Mouse (Mus musculus): Measurements from ENCODE around the gene Anapc11. TPM values are rescaled to one million over a fixed set of nuclear protein-coding genes. Genes with fewer than 3 reads are reported as not detected.
"Not testable (repeated sequence)": the region's sequence is repeated elsewhere in the genome, so short reads cannot be mapped to it uniquely, and the experiment has no call there.

Gene Anapc11
- total and polyA plus RNA-seq, 3 experiments, result 57.0 to 145 (median 108) TPM

GRCm38 (mm10) chr11:120582268-120582981, 15.8 kb upstream of the Anapc11 start:
- Histone ChIP-seq H3K4me3 (replicated peaks in 1 of 3; ENCODE audit: low read depth in 2 of 3, low read length in 2 of 3, poor library complexity in 1 of 3) (peak overlapping the region; percentile 61 to 85 (median 77)), H3K27me3 (replicated peaks) (no peaks in the 10 kb centered on the region), H3K4me1 (ENCODE audit: control insufficient read depth in 1 of 2, insufficient read depth in 2 of 2) (peaks cover 11 to 40% of the 10 kb centered on the region in 2 experiments), H3K4me2 (ENCODE audit: insufficient read depth, low read depth, poor library complexity, severe bottlenecking) (peak overlapping the region; percentile 74), H3K27ac (ENCODE audit: insufficient read depth, low read depth) (peak overlapping the region; percentile 89), H3K36me3 (replicated peaks in 1 of 2; ENCODE audit: control insufficient read depth in 1 of 2, insufficient read depth in 1 of 2, low read length in 1 of 2) (peaks cover 50 to 64% of the 10 kb centered on the region in 2 experiments), H3K9me3 (replicated peaks; ENCODE audit: low read length) (peaks cover 4% of the 10 kb centered on the region), H3K9ac (ENCODE audit: insufficient read depth, low read depth) (peak overlapping the region; percentile 93), H3K79me2 (replicated peaks; ENCODE audit: control insufficient read depth, extremely low read depth, insufficient read depth, poor library complexity, severe bottlenecking) (peaks cover 27% of the 10 kb centered on the region)
- TF ChIP-seq GABPA (IDR thresholded peaks at IDR 0.05; ENCODE audit: insufficient replicate concordance, low read depth, low read length) (no peak), CTCF (conservative IDR thresholded peaks at IDR 0.05 in 1 of 2, IDR thresholded peaks at IDR 0.05 in 1 of 2; ENCODE audit: low read depth in 2 of 2, low read length in 2 of 2) (peak; percentile 65 to 81), POLR2AphosphoS2 (IDR thresholded peaks at IDR 0.05; ENCODE audit: low read depth, low read length) (0 out of 2 replicates have a peak, but pooled peaks have one; percentile 27), BHLHE40 (IDR thresholded peaks at IDR 0.05; ENCODE audit: low read depth, low read length) (peak; percentile 67), EP300 (IDR thresholded peaks at IDR 0.05; ENCODE audit: low read length) (0 out of 2 replicates have a peak, but pooled peaks have one; percentile 2), JUND (conservative IDR thresholded peaks at IDR 0.05; ENCODE audit: low read depth, low read length) (no peak), USF2 (conservative IDR thresholded peaks at IDR 0.05; ENCODE audit: low read depth, low read length) (peak; percentile 82), KAT2A (IDR thresholded peaks at IDR 0.05; ENCODE audit: insufficient replicate concordance, low read length) (no peak), USF1 (IDR thresholded peaks at IDR 0.05; ENCODE audit: low read depth, low read length) (peak; percentile 69), POLR2A (IDR thresholded peaks at IDR 0.05; ENCODE audit: low read depth, low read length) (0 out of 2 replicates have a peak, but pooled peaks have one; percentile 5), MAZ (IDR thresholded peaks at IDR 0.05; ENCODE audit: low read depth, low read length) (no peak), MAX (IDR thresholded peaks at IDR 0.05; ENCODE audit: low read length) (peak; percentile 86), SMC3 (IDR thresholded peaks at IDR 0.05; ENCODE audit: low read depth, low read length) (peak; percentile 6; the same call in 1 of the 2 replicates), TCF12 (IDR thresholded peaks at IDR 0.05; ENCODE audit: low read depth, low read length) (peak; percentile 34; the same call in 1 of the 2 replicates), TBP (conservative IDR thresholded peaks at IDR 0.05; ENCODE audit: low read depth, low read length) (0 out of 2 replicates have a peak, but pooled peaks have one; percentile 45), RAD21 (IDR thresholded peaks at IDR 0.05; ENCODE audit: low read depth, low read length) (peak; percentile 44), MYC (IDR thresholded peaks at IDR 0.05; ENCODE audit: low read depth, low read length) (peak; percentile 58; the same call in 1 of the 2 replicates), NRF1 (IDR thresholded peaks at IDR 0.05; ENCODE audit: low read depth, low read length) (no peak), MXI1 (IDR thresholded peaks at IDR 0.05; ENCODE audit: low read depth, low read length) (no peak)
- in situ Hi-C loops (cut with MboI; ENCODE audit: low pct_ligation_motif_present, low pct_unique_long_range_greater_than_20kb, low sequenced_read_pairs), result no loop called here
- dilution Hi-C loops (cut with MboI; ENCODE audit: extremely low pct_ligation_motif_present, extremely low pct_unique_long_range_greater_than_20kb, low sequenced_read_pairs), result no loop called here
- peak; percentile 75 for DNase-seq (ENCODE audit: extremely low read depth)

GRCm38 (mm10) chr11:120582982-120583293, 15.3 kb upstream of the Anapc11 start:
- H3K4me3 ChIP-seq (replicated peaks in 1 of 3; ENCODE audit: low read depth in 2 of 3, low read length in 2 of 3, poor library complexity in 1 of 3); H3K9me3 ChIP-seq (replicated peaks; ENCODE audit: low read length); in situ Hi-C loops (cut with MboI; ENCODE audit: low pct_ligation_motif_present, low pct_unique_long_range_greater_than_20kb, low sequenced_read_pairs); H3K4me2 ChIP-seq (ENCODE audit: insufficient read depth, low read depth, poor library complexity, severe bottlenecking); H3K27ac ChIP-seq (ENCODE audit: insufficient read depth, low read depth); H3K27me3 ChIP-seq (replicated peaks); H3K9ac ChIP-seq (ENCODE audit: insufficient read depth, low read depth); dilution Hi-C loops (cut with MboI; ENCODE audit: extremely low pct_ligation_motif_present, extremely low pct_unique_long_range_greater_than_20kb, low sequenced_read_pairs); DNase-seq (ENCODE audit: extremely low read depth): not testable (repeated sequence)
- H3K4me1 ChIP-seq (ENCODE audit: control insufficient read depth in 1 of 2, insufficient read depth in 2 of 2), result peaks cover 11 to 35% of the 10 kb centered on the region in 2 experiments
- TF ChIP-seq MAFK (IDR thresholded peaks at IDR 0.05; ENCODE audit: insufficient replicate concordance, low read length), result peak; percentile 78; the same call in 1 of the 2 replicates
- H3K36me3 ChIP-seq (replicated peaks in 1 of 2; ENCODE audit: control insufficient read depth in 1 of 2, insufficient read depth in 1 of 2, low read length in 1 of 2), result peaks cover 49 to 64% of the 10 kb centered on the region in 2 experiments
- peaks cover 27% of the 10 kb centered on the region for H3K79me2 ChIP-seq (replicated peaks; ENCODE audit: control insufficient read depth, extremely low read depth, insufficient read depth, poor library complexity, severe bottlenecking)

Measured in CH12.LX (cell line).